Mouse (Mus musculus) 3134 (cell line): ENCODE measurements around the gene Kalrn.
"Not testable (repeated sequence)": the region's sequence is repeated elsewhere in the genome, so short reads cannot be mapped to it uniquely, and the experiment has no call there.

Experiments used
- DNase-seq: peaks from one replicate; pipeline ENCODE4 v3.0.0-alpha.2; 2011; ENCODE audit warnings: low spot score; ENCODE audit not compliant: insufficient read length; ENCODE audit errors: extremely low read depth

Gene Kalrn

GRCm38 (mm10) chr16:34321066-34321790, 252.1 kb downstream of the Kalrn start:
- DNase-seq = no peak

- no peak for DNase-seq
Measured at GRCm38 (mm10) chr16:34320023-34320800, 253.1 kb downstream of the Kalrn start.

- no peak for DNase-seq
Measured at GRCm38 (mm10) chr16:34317110-34317509, 256.2 kb downstream of the Kalrn start.

- no peak for DNase-seq
Measured at GRCm38 (mm10) chr16:34316253-34316652, 257.1 kb downstream of the Kalrn start.

- no peak for DNase-seq
Measured at GRCm38 (mm10) chr16:34314071-34314470, 259.3 kb downstream of the Kalrn start.

- DNase-seq = no peak
Measured at GRCm38 (mm10) chr16:34311577-34311976, 261.8 kb downstream of the Kalrn start.

GRCm38 (mm10) chr16:34310363-34310762, 263.0 kb downstream of the Kalrn start:
- DNase-seq = no peak

GRCm38 (mm10) chr16:34308324-34308723, 265.0 kb downstream of the Kalrn start:
- no peak for DNase-seq

- DNase-seq = peak; percentile 15
Measured at GRCm38 (mm10) chr16:34307458-34307857, 265.9 kb downstream of the Kalrn start.

- no peak for DNase-seq
Measured at GRCm38 (mm10) chr16:34305586-34305985, 267.7 kb downstream of the Kalrn start.

GRCm38 (mm10) chr16:34303818-34304217, 269.5 kb downstream of the Kalrn start:
- not testable (repeated sequence) for DNase-seq

- no peak for DNase-seq
Measured at GRCm38 (mm10) chr16:34302503-34302902, 270.8 kb downstream of the Kalrn start.

GRCm38 (mm10) chr16:34302063-34302462, 271.3 kb downstream of the Kalrn start:
- DNase-seq = no peak

GRCm38 (mm10) chr16:34299226-34299625, 274.1 kb downstream of the Kalrn start:
- no peak for DNase-seq

GRCm38 (mm10) chr16:34297911-34298682, 275.2 kb downstream of the Kalrn start:
- no peak for DNase-seq

- no peak for DNase-seq
Measured at GRCm38 (mm10) chr16:34294568-34294967, 278.8 kb downstream of the Kalrn start.

GRCm38 (mm10) chr16:34293675-34294074, 279.7 kb downstream of the Kalrn start:
- no peak for DNase-seq

GRCm38 (mm10) chr16:34289583-34289982, 283.7 kb downstream of the Kalrn start:
- no peak for DNase-seq

GRCm38 (mm10) chr16:34282026-34282425, 291.3 kb downstream of the Kalrn start:
- no peak for DNase-seq

- DNase-seq = no peak
Measured at GRCm38 (mm10) chr16:34279654-34280383, 293.5 kb downstream of the Kalrn start.
